Mouse (Mus musculus) CH12.LX (cell line): ENCODE measurements at regions not wholly inside any gene's neighbourhood (a gene's known extent, or its start where the extent isn't known, plus 50 kb on each side); places are given as distances from the start of the nearest gene placed in this dataset.

Source experiments
- CTCF ChIP-seq, 2 experiments: IDR thresholded peaks in 1 of 2; conservative IDR thresholded peaks in 1 of 2; 2 replicates each; pipeline ENCODE4 v1.5.1; 2011 to 2012; ENCODE audit warnings: low read depth in 2 of 2, low read length in 2 of 2, improper control_type of control experiment in 1 of 2, inconsistent platforms in 1 of 2, mild to moderate bottlenecking in 1 of 2, moderate library complexity in 1 of 2
- JUN ChIP-seq: IDR thresholded peaks from 2 replicates; pipeline ENCODE4 v1.6.1; 2011; ENCODE audit warnings: low read depth, mild to moderate bottlenecking, low read length, improper control_type of control experiment, moderate library complexity; ENCODE audit not compliant: insufficient read depth

- TF ChIP-seq CTCF (conservative IDR thresholded peaks at IDR 0.05 in 1 of 2, IDR thresholded peaks at IDR 0.05 in 1 of 2; ENCODE audit: low read depth in 2 of 2, low read length in 2 of 2) (no peak), JUN (no peak)
Measured at GRCm38 (mm10) chrX:164763764-164764445, 216.3 kb downstream of the Mospd2 start.
